Mouse (Mus musculus) heart, postnatal 4 days (tissue): Measurements from ENCODE around the gene Slc33a1. TPM values are rescaled to one million over a fixed set of nuclear protein-coding genes. Genes with fewer than 3 reads are reported as not detected.

Source experiments
- DNase-seq: peaks from one replicate; pipeline ENCODE4 v3.0.0; 2021
- total RNA-seq, 2 experiments: library from RNA; stranded (reverse); gene quantifications; 2 replicates each; pipeline ENCODE4 v1.2.3; 2021

Gene Slc33a1
- total RNA-seq, 2 experiments from 2014 or later: 10.1 to 11.6 TPM

GRCm38 (mm10) chr3:63897177-63897576 is 67.4 kb downstream of the Slc33a1 start:
- DNase-seq: no peak

GRCm38 (mm10) chr3:63896303-63896702 is 68.3 kb downstream of the Slc33a1 start:
- DNase-seq: no peak

GRCm38 (mm10) chr3:63895786-63896185 is 68.8 kb downstream of the Slc33a1 start:
- DNase-seq: no peak

GRCm38 (mm10) chr3:63893677-63894076 is 70.9 kb downstream of the Slc33a1 start:
- DNase-seq: no peak

- DNase-seq: no peak
Observed at GRCm38 (mm10) chr3:63892154-63892553, 72.4 kb downstream of the Slc33a1 start.

Other genes starting within 250 kb of the Slc33a1 start
- under 1 TPM; 0.41 to 0.60 TPM for gene Plch1, start 65.3 kb downstream of the Slc33a1 start, total RNA-seq
- 1 to 10 TPM; 6.4 to 7.1 TPM for gene E130311K13Rik, start 35.3 kb downstream of the Slc33a1 start, total RNA-seq
- 10 to 100 TPM; 34.6 to 35.0 TPM for gene Gmps, start 11.3 kb upstream of the Slc33a1 start, total RNA-seq
- gene Vmn2r1, start 116.8 kb upstream of the Slc33a1 start, total RNA-seq: under 1 TPM; 0.10 to 0.18 TPM
- not detected for gene Vmn2r2, start 177.2 kb upstream of the Slc33a1 start, total RNA-seq